Mouse (Mus musculus) G1E (cell line): Measurements from ENCODE around the gene Epb41l5.

Experiments
- CTCF ChIP-seq: IDR thresholded peaks from 2 replicates; pipeline ENCODE4 v1.5.1; 2012; ENCODE audit warnings: low read depth, low read length, inconsistent platforms, mixed read lengths
- POLR2AphosphoS5 ChIP-seq: IDR thresholded peaks from 2 replicates; pipeline ENCODE4 v1.6.1; 2012; ENCODE audit warnings: low read depth, low read length, inconsistent platforms; ENCODE audit not compliant: insufficient replicate concordance

GRCm38 (mm10) chr1:119530941-119531340, 117.9 kb downstream of the Epb41l5 start:
- TF ChIP-seq CTCF (no peak), POLR2AphosphoS5 (no peak)
